Mouse (Mus musculus) ovary, postnatal 14 days (tissue): Measurements from ENCODE around the gene Lyrm4.
A peak's percentile ranks its signal among the peaks of the same experiment; 100 is the strongest.
"Not testable (repeated sequence)": the region's sequence is repeated elsewhere in the genome, so short reads cannot be mapped to it uniquely, and the experiment has no call there.

ENCODE experiments used
- DNase-seq: peaks from one replicate; pipeline ENCODE4 v3.0.0; 2022; ENCODE audit warnings: low spot score

Gene Lyrm4

DNA sequence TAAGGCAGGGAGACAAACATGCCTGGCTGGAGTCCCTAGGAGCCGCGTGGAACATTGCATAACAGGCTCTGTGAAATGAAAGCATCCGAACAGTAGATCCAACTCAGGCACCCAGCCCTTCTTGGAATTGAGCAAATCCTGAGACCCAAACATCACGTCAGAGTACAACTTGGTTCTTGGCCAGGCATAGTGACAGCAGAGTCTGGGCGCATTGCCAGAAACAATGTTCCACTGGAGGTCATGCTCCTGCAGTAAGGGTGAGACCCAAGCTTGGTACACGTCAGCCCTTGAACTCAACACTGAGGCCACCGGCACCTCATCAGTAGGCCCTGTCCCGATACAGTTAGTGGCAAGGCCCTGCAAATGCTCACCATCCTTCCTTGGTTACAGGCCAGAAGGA, 123.3 kb downstream of the Lyrm4 start:
- peak; percentile 42 for DNase-seq

DNA sequence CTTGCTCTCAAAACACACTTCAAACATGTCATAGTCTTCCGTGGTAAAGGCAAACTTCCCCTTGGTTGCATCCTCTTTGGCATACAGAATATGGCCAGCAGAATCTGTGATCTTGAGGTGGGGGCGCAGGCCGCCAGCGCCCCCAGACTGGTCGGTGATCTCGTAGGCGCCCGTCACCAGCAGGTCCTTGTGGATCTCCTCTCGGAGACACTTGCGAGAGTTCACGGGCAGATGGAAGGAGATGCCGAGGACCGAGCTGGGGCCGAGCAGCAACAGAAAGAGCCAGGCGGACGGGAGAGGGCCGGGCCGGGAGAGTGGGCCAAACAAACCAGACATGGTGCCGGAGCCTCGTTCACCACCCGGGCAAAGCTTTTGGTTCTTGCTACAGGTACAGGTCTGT, 126.1 kb downstream of the Lyrm4 start:
- not testable (repeated sequence) for DNase-seq

DNA sequence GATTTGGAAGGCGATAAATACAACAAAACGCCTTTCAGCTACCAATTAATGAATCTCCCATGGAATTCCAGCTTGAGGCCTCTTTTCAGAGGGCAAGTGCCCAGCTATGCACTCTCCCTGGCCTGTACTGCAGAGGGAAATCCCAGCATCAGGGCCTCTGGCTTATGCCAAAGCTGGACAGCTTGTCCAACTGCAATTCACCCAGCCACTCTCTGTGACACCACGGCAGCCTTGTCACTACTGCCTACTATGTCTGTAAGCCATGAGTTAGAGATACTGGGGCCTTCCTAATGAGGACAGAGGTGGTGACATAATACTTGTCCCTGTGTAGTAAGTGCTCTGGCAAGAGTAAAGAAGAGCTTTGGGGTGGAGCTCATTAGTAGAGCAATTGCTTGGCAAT, 128.0 kb downstream of the Lyrm4 start:
- DNase-seq = no peak

DNA sequence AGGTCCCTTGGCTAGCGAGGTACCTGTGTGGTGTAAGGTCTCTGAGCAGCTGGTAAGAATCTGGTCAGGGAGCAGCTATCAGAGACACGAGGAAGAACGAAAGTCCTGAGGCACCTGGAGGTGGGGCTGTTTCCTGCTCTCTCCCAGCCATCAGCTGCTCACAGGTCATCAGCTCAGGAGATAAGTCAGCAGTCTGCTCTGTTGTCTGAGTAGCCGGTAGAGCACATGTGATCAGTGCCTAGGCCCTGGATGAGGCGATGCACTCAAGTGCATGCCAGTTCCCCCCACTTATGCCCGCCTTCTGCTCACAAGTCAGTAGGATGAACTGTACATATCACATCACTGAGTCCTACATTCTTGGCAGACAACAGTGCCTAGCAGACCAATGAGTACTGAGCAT, 134.3 kb downstream of the Lyrm4 start:
- no peak for DNase-seq

DNA sequence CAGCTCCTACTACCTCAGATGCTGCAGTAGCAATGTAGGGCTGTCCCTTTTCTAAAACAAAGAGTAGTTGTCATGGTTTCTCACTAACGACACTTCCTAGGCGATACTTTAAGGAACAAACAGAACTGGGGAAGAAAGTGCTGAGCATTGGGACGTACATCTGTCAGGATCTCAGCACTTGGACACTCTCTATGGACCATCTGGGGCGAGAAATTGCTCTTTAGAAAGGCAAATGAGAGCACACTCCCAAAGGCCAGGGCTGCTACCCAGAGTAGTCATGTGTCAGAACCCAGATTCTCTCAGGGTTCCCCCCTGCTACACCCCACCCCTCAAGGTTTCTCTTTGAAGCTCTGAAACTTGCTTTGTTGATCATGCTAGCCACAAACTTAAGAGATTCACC, 136.9 kb downstream of the Lyrm4 start:
- no peak for DNase-seq

DNA sequence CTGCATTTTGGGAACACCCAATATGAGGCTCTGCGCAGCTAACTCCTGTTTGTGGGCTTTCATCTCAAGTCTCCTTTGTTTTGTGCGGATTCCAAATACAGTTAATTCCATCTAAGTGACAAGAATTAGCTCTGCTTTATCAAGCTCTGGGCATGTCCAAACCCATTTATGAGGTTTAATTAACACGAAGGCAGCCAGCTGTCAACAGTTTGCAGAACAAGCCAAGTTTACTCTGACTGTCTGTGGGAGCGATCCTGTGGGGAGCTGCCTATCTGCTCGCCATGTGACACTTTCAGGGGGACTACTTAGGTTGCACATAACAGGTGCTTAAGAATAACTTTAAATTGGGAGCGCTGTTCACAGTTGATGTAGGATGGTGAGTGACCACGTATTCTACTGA, 140.4 kb downstream of the Lyrm4 start:
- no peak for DNase-seq

DNA sequence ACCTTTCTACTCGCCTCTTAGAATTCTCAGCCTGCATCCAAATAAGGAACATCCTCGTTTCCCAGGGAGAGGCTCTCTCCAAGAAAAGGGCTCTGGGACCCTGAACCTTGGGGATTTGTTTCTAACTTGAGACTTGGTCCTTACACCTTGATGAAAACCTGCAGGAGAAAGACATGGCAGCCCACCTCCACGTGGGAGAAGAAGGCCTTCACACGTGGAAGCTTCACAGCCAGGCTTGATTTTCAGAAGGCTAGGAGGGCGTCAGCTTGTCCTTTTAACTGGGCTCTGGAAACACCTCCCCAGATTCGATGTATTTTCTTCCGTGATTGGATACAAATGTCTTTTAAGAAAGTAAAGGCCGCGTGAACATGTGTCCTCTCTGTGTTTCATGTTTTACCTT, 147.5 kb downstream of the Lyrm4 start:
- DNase-seq = no peak

DNA sequence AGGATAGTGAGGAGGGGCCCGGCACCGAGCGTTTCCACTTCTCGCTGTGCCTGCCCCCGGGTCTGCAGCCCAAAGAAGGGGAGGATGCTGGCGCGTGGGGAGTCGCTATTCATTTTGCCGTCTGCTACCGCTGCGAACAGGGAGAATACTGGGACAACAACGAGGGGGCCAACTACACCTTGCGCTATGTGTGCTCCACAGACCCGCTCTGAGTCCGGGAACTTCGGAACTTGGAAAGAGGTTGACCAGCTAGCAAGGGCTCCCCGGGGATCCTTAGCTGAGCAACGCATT, 147.9 kb downstream of the Lyrm4 start:
- no peak for DNase-seq

DNA sequence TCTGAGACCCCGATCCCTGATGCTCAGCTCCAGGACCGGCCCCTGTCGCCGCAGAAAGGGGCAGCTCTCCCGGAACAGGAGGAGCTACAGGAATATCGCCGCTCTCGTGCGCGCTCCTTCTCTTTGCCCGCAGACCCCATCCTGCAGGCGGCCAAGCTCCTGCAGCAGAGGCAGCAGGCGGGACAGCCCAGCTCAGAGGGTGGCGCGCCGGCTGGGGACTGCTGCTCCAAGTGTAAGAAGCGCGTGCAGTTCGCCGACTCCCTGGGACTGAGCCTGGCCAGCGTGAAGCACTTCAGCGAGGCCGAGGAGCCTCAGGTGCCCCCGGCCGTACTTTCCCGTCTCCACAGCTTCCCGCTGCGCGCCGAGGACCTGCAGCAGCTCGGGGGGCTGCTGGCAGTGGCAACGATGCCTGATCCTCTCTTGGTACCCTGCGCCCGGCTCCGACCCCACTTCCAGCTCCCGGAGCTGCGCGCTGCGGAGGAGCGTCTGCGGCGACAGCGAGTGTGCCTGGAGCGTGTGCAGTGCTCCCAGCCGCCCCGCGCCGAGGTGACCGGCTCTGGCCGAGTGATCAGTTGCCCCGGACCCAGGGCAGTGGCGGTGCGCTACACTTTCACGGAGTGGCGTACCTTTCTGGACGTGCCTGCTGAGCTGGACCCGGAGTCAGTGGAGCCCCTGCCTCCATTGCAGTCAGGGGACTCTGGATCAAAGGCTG, 148.5 kb downstream of the Lyrm4 start:
- peak; percentile 30 for DNase-seq

DNA sequence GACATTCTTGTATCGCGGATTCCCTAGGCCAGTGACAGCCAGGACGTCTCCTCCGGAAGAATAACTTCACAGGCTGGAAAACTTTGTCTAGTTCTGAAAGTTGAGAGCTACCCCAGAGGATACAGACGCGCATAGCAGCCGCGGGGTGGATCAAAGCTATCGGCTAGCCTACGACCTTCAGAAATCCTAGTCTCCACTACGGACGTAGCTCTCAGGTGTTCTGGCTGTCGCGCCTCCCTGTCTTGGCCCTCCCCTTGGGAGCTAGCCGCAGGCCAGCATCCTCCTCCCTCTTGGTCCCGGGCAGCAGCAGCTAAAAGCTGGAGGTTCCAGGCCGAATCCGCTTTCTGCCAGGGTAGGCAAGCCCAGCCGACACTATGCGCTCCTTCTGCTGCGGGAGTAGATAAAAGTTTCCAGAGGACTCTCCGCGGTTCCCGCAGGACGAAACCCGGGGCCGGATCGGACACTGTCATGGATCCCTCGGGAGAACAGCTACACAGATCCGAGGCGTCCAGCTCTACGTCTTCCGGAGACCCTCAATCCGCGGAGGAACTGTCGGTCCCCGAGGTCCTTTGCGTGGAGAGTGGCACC, 149.1 kb downstream of the Lyrm4 start:
- DNase-seq = no peak

DNA sequence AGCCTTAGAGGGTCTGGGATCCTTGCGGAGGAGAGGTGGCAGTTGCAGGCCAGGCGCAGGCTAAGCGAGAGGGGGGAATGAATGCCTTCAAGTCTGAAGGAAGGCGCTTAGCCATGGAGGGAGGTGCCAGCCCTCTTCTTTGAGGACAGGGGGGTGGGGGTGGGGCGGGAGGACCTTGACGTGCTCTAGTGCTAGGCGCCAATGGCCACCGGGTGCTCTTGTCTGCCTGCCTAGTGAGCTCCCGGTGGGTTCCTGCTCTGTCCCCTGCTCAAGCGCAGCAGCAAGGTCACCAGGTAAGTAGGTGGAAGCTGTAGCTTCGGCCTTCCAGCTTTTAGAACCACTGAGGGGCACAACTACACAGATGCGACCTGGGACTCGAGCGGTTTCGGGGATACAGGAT, 149.6 kb downstream of the Lyrm4 start:
- DNase-seq = no peak

DNA sequence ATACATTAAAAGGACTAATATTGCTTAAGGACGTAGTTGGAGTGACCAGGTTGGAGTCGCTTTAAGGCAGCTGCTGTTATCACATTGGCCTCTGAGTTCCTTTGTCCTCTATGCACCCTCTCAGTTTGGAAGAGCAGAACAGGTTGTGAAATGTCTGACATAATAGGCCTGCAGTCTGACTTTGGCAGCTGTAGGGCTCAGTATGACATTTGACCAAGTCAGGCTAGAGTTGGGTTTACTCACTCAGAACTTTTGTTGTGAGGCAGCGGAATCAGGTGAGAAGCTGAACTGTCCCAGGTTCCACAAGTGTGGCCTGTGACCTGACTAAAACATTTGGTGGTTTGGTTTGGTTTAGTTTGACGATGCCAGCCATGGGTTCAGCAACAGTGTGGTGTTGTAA, 153.7 kb downstream of the Lyrm4 start:
- no peak for DNase-seq

DNA sequence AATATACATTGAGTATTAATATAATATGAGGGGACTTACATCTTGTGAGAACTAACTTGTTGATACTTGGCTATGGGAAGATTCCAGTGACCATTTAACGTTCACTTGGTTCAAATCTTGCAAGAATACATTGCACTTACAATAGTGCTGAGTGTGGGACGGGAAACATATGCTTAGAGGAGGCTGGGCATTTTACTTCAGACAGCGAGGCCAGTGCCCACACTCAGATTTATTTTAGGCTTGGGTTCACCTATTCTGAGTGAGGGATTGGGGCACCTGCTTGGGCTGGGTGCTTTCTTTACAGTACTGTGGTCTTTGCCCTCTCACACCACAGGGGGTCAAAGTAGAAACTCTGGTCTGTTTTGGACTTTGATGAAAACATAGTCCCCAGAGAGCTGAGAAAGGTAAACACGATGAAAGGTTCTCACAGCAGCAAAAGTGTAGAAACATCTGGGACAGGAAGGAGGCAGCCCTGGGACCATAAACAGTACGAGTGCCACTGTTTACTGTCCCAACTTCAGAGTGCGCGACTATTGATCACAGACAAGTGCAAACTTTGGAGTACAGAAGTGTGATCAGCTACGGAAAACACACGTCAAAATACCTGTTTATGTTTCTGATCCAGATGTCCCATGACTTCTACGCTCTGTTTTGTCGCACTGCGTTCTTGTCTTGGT, 157.8 kb downstream of the Lyrm4 start:
- DNase-seq = no peak

DNA sequence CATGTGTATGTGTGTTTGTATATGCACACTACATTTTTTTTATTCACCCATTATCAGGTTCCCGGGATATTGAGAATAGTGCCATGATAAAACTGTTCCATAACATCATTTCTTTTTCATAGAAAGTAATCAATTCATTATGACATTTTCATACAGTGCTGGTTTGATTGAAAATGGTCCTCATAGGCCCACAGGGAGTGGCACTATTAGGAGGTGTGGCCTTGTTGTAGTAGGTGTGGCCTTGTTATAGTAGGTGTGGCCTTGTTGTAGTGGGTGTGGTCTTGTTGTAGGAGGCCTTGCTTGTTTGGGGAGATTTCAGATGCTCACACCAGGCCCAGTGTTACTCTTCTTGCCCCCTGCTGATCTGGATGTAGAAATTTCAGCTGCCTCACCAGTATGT, 158.8 kb downstream of the Lyrm4 start, which contains the start of gene Ppp1r3g:
Gene Ppp1r3g, plus strand, starts transcription at position 301 of the 400 bp plus-strand sequence.
- no peak for DNase-seq

DNA sequence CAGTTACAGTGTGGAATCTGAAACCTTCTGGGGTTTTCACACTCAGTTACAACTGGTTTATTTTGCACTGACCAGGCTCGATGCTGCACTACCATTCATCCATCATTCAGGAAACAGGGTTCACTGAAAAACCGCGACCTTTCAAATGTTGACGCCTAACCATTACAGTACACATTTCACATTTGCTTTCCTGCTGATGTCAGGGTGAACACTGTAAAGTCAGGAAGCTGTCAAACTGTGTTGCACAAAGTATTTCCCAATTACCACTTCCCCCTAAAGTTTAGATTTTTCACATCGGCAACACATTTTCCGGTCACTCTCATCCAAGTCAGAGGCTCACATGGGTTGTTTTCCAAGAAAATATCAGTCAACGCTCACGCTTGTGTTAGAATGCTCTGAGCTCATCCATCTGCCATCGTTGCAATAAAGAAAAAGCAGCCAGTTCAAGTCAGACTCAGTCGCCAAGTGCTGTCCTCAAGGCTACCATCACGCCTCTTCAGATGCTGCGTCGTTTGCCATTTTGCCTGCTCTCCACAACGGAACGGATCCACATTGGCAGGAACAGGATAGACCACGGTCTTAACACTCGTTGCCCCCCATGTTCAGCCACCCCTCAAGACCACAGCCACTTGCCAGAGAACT, 167.4 kb downstream of the Lyrm4 start:
- no peak for DNase-seq

DNA sequence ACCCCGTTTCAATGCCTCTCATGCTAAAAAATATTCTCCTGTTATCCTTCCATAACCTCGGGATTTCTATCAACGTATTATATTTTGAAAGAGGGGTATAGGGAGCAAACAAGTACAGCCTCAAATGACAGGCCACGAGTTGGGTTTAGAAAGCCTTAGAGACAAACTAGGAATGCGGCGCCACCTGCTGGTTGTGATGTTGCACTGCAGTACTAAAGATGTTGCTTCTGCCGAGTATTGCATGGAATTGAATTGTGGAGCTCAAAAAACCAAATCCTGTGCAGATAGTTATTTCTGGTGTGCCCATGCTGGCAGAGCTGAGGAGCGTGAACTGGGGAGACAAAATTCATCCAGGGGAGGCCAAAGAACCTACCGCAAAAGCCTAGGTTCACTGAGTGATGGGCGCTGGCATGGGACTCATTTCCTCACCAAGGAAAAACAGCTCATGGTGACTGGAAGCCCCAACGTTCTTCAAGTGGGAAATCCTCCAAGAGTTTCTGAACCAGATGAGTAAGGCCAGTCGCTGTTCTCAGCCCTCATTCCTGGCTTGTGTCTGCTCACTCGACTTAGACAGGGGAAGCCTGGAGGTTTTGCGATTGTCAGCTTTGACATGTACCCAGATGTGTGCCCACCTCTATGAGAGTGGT, 169.8 kb downstream of the Lyrm4 start:
- DNase-seq = peak; percentile 76

DNA sequence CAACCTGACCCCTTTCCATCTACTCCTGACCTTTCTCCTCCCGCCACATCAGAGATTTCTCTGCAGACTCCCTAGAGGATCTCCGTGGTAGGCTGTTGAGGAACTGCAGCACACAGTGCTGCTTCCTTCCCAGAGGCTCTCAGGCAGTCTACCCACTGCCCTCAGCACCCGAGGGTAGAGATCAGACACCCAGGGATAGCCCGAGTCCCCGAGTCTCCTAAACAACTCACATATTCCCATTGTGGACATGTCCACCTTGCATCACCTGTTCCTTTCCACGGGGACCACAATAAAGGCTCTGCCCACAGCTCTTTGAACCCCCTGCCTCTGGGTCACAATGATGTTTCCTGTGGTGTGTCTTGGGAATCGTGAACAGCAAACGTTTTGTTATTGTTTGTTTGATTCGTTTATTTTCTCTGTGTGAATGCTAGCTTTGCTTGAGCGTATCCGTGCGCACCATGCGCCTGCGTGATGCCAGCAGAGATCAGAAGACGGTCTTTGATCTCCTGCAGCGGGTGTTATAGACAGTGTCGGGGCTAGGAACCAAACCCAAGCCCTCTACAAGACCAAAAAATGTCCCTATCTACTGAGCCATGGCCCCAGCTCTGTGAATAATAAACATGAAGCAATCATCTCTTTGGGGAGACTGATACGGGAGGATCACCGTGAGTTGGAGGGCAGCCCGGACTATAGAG, 170.5 kb downstream of the Lyrm4 start:
- DNase-seq = no peak

DNA sequence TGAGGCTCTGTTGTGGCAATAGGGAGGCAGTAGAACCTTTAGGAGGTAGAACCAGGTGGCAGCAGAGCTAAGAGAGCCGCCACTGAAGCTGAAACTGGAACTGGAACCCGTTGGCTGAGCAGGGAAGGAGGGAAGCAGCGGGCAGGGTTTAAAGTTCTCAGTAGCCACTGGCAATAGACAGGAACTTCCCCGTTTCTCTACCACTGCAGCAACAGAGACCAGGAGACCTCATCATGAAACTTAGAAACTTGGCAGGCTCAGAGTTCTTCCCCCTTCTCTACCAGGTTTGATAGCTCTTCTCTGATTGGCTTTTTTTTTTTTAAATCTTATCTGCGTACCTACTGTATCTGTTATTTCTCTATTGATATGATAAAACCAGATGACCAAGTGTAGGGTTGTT, 176.4 kb downstream of the Lyrm4 start:
- DNase-seq = no peak

DNA sequence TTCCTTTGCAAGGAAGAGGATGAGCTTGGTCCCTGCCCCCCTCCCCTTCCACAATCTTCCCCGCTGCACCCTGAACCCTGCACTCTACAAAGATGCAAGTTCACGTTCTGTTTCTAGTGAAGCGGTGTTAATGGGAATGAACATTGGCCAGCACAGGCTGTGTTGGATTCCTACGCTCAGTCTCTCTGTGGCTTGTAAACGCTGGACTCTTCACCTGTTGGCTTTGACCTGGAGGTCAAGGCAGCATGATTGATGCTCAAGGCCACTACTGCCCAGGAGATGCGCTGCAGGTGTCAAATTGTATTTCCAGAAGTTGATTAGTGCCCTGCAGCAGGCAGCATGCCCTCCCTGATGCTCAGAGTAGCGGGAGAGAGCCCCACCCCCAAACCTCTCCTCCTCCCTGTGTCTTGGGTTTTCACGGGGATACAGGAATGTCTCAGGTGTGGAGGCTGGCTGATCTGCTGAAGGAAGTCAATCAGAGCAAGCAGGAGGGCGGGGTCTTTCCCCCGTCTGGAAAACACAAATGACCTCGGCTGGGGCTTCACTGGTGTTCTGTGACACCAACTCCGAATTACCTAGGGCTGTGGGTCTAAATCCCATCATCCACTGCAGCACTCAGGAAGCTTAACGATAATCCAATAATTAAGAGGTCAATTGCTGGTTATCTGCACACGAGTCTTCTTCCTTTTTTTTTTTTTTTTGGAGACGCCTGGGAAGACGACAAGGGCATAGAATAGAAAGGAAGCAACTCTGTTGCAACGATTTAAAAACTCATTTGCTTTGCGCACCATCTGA, 177.3 kb downstream of the Lyrm4 start:
- DNase-seq = no peak

DNA sequence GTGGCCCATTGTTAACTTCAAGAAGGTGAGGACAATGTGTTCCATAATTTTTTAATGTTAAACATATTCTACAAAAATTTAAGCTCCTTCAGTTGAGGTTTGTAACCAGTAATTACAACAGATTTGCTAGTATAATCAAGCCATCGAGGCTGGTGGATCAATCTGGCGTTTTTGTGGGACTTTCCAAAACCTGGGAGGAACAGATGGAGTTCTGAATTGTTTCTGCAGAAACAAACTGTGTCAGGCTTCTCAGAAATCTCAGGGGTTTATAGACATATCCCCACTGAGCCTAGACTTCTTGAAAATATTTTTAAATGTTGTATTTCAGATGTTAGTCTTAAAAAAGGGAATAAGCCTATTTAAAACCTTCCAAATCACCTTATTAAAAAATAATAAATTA, 179.3 kb downstream of the Lyrm4 start:
- no peak for DNase-seq
